Mouse (Mus musculus) liver, postnatal 0 days (tissue): ENCODE results near the gene Pllp. TPM values are rescaled to one million over a fixed set of nuclear protein-coding genes. Genes with fewer than 3 reads are reported as not detected.

Source experiments
- ATAC-seq: fragments of 200-750 bp; cut with Nextera tagmentation; 2 replicates; pipeline ENCODE4 v1.8.0; 2017; ENCODE audit warnings: mild to moderate bottlenecking, moderate library complexity
- DNase-seq: peaks from one replicate; pipeline ENCODE4 v3.0.0-alpha.2; 2016
- H3K27ac ChIP-seq: fragments of 300-500 bp; sonication (generic); 2 replicates; pipeline ENCODE4 v1.5.1; 2014; ENCODE audit warnings: antibody characterized with exemption, moderate library complexity, mild to moderate bottlenecking, low read depth
- H3K27me3 ChIP-seq: fragments of 300-500 bp; sonication (generic); 2 replicates; pipeline ENCODE4 v1.6.1; 2014; ENCODE audit warnings: low read length, control low read depth, mixed read lengths; ENCODE audit not compliant: insufficient read depth
- H3K36me3 ChIP-seq: fragments of 300-500 bp; sonication (generic); replicated peaks from 2 replicates; pipeline ENCODE4 v1.6.1; 2014; ENCODE audit warnings: mild to moderate bottlenecking, control low read depth, low read length, moderate library complexity, mixed read lengths; ENCODE audit not compliant: insufficient read depth
- H3K4me1 ChIP-seq: fragments of 300-500 bp; sonication (generic); 2 replicates; pipeline ENCODE4 v1.6.1; 2014; ENCODE audit warnings: antibody characterized with exemption, mild to moderate bottlenecking, control low read depth; ENCODE audit not compliant: insufficient read depth
- H3K4me2 ChIP-seq: fragments of 300-500 bp; sonication (generic); 2 replicates; pipeline ENCODE4 v1.6.1; 2014; ENCODE audit warnings: low read depth, mild to moderate bottlenecking, low read length, moderate library complexity, mixed read lengths
- H3K4me3 ChIP-seq: fragments of 300-500 bp; sonication (generic); 2 replicates; pipeline ENCODE4 v1.5.1; 2014; ENCODE audit warnings: low read depth, low read length
- H3K9ac ChIP-seq: fragments of 300-500 bp; sonication (generic); replicated peaks from 2 replicates; pipeline ENCODE4 v1.6.1; 2014; ENCODE audit warnings: mild to moderate bottlenecking, moderate library complexity
- H3K9me3 ChIP-seq: fragments of 300-500 bp; sonication (generic); 2 replicates; pipeline ENCODE4 v1.6.1; 2016; ENCODE audit warnings: mild to moderate bottlenecking, control low read depth, low read length, mixed read lengths
- CTCF ChIP-seq: sonication (generic); IDR thresholded peaks from 2 replicates; pipeline ENCODE4 v1.5.1; 2016; ENCODE audit warnings: antibody characterized with exemption, low read depth
- EP300 ChIP-seq: IDR thresholded peaks from 2 replicates; pipeline ENCODE4 v1.6.1; 2016; ENCODE audit warnings: antibody characterized with exemption, low read depth, mild to moderate bottlenecking
- WGBS: fragments of 180-500 bp; shearing (Covaris S2); extraction: QIAGEN DNeasy Blood & Tissue Kit; methylation state at CpG from one replicate; pipeline ENCODE4 v1.1.7; 2014; ENCODE audit not compliant: insufficient replicate concordance; 5-methylcytosine and 5-hydroxymethylcytosine counted together
- polyA plus RNA-seq: library from polyadenylated mRNA; unstranded; fragments of >200 nt; fragmentation: Nextera tagmentation; extraction: Ambion mirVana; gene quantifications from 2 replicates; pipeline ENCODE4 v1.2.1, GENCODE M21; 2015

The Pllp gene
- polyA plus RNA-seq, 1 experiment from 2014 or later, result 3.1 TPM

DNA sequence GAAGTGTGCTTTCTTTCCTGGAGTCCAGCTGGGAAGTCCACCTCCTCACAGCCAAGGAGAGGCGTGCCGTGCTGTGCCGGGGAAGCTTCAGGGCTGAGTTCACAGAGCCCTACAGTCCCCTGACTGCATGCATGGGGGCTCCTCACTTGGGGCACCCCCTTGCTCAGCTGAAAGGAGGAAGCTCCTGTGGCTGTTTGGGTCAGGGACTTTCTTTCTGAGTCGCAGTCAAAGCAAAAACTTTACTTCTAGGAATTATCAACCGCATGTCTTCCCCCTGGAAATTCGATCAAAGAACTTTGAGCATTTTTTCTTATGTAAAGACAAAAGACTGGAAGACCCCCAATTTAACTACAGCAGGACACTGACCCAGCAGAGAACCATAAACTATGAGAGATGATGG is 43.8 kb upstream of the Pllp start:
- Histone ChIP-seq H3K27ac (no peak overlapping the region), H3K9ac (no peak overlapping the region), H3K4me1 (peaks cover 12% of the 10 kb centered on the region), H3K4me2 (no peak overlapping the region), H3K4me3 (no peak overlapping the region), H3K27me3 (no peaks in the 10 kb centered on the region), H3K9me3 (0 out of 2 replicates have a peak, but pooled peaks cover 2% of the 10 kb centered on the region), H3K36me3 (no peaks in the 10 kb centered on the region)
- DNase-seq (no peak), ATAC-seq (no peak)
- WGBS, result 81% methylated on average over 6 of the region's 6 CpGs
- no peak for TF ChIP-seq EP300
- TF ChIP-seq CTCF, result no peak

DNA sequence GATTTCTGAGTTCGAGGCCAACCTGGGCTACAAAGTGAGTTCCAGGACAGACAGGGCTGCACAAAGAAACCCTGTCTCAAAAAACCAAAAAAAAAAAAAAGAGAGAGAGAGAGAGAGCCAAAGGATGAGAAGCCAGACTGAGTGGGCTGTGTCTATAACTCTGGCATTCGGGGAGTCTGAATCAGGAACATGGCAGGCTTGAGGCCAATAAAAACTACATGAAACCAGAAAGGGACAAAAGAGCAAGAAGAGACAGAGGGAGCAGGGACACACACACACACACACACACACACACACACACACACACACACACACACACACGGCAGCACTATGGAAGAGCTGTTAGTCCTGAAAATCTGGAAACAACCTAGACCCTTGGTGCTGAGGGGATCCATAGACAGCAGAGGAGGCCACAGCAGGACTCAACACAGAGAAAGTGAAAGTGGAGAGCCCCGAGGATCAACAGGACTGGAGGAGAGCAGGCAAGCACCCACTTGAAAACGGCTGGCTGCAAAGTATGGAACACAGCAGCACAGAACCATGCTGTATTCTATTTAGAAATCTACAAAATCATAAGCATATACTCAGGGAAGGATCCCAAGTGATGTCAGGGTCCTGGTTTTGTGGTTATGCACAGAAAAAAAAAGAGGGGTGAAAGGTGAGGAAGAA is 39.5 kb upstream of the Pllp start:
- peak overlapping the region; percentile 53 for H3K4me2 ChIP-seq

GRCm38 (mm10) chr8:94734735-94735350 is 38.8 kb upstream of the Pllp start:
- TF ChIP-seq CTCF (no peak), EP300 (no peak)
- ATAC-seq (no peak), DNase-seq (no peak)
- Histone ChIP-seq H3K27me3 (no peaks in the 10 kb centered on the region), H3K36me3 (no peaks in the 10 kb centered on the region), H3K4me2 (0 out of 2 replicates have a peak overlapping the region, but pooled peaks have one; percentile 52), H3K4me1 (peaks cover 30% of the 10 kb centered on the region), H3K4me3 (no peak overlapping the region), H3K9me3 (no peaks in the 10 kb centered on the region), H3K27ac (peak overlapping the region; percentile 97), H3K9ac (peak overlapping the region; percentile 36; the same call in 1 of the 2 replicates)
- 82% methylated on average over 7 of the region's 7 CpGs for WGBS

More for the DNA sequence above, 39.5 kb upstream of the Pllp start:
- WGBS, result 44% methylated on average over 5 of the region's 5 CpGs
- H3K36me3 ChIP-seq, result no peaks in the 10 kb centered on the region
- no peaks in the 10 kb centered on the region for H3K27me3 ChIP-seq
- peak overlapping the region; percentile 36 for H3K9ac ChIP-seq
- H3K4me3 ChIP-seq, result peak overlapping the region; percentile 9; the same call in 1 of the 2 replicates
- peaks cover 30% of the 10 kb centered on the region for H3K4me1 ChIP-seq
- no peak for DNase-seq
- no peak for ATAC-seq
- no peak for TF ChIP-seq CTCF
- TF ChIP-seq EP300, result no peak
- 0 out of 2 replicates have a peak, but pooled peaks cover 1% of the 10 kb centered on the region for H3K9me3 ChIP-seq
- peak overlapping the region; percentile 97 for H3K27ac ChIP-seq

DNA sequence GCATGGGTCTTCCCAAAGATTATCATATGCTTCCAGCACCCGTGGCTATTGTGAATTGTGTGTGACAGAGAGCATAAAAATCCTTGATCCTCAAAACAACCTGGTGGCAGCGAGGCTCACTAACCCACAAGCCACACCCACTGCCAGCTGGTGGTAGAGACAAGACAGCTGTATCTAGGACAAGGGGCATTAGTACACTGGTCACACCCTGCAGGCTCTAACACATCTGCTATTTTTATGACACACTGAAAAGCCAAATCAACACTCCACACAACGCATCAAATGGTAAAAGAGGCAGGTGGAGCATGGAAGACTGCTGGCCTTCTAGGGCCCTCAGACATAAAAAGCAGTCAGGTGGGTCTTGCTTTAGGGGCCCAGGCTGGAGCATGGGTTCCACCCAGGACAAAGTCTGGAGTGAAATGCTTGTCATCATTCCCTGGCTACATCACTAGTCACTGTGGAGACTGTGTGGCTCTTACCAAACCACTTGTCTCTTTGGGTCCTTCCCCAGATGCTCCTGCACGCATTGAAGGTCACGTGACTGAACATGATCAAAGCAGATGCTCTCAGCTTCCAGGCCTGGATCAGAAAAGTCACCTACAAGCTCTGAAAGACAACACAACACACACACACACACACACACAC is 37.9 kb upstream of the Pllp start:
- DNase-seq (peak; percentile 85), ATAC-seq (peak; percentile 98)
- peak overlapping the region; percentile 52 for H3K4me2 ChIP-seq
- H3K4me3 ChIP-seq, result no peak overlapping the region
- H3K27ac ChIP-seq, result peak overlapping the region; percentile 97
- peak overlapping the region; percentile 28 for H3K9ac ChIP-seq
- H3K36me3 ChIP-seq, result no peaks in the 10 kb centered on the region
- H3K4me1 ChIP-seq, result peaks cover 35% of the 10 kb centered on the region
- WGBS, result 41% methylated on average over 5 of the region's 5 CpGs
- no peaks in the 10 kb centered on the region for H3K27me3 ChIP-seq
- H3K9me3 ChIP-seq, result no peaks in the 10 kb centered on the region
- TF ChIP-seq EP300 (peak; percentile 97), CTCF (0 out of 2 replicates have a peak, but pooled peaks have one; percentile 16)

GRCm38 (mm10) chr8:94729301-94729700 is 33.2 kb upstream of the Pllp start:
- no peak overlapping the region; the same call in 1 of the 2 replicates for H3K9ac ChIP-seq
- H3K4me1 ChIP-seq, result peaks cover 18% of the 10 kb centered on the region

DNA sequence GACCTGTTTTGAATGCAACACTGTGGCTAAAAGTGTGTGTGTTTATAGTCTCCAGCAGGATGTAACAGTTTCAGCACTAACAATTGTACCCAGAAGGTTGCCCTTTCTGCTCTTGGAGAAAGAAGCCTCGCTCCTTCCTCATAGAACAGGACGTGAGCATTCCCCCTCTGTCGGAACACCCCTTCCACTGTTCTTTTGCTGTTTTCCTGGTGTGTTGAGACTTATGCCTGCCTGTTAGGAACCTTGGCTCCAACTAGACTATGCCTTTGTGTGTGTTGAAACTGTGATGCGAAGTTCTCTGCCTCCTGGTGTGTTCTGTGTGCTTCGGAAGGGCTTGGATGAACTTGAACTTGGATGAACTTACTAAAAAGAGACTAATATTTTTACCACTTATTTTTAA is 29.9 kb upstream of the Pllp start:
- Histone ChIP-seq H3K9me3 (no peaks in the 10 kb centered on the region), H3K4me1 (peaks cover 5% of the 10 kb centered on the region; the same call in 1 of the 2 replicates), H3K36me3 (no peaks in the 10 kb centered on the region), H3K4me3 (no peak overlapping the region), H3K4me2 (no peak overlapping the region), H3K27ac (no peak overlapping the region), H3K27me3 (no peaks in the 10 kb centered on the region), H3K9ac (no peak overlapping the region)
- DNase-seq, result no peak
- TF ChIP-seq CTCF, result no peak
- no peak for TF ChIP-seq EP300
- no peak for ATAC-seq
- 66% methylated on average over 5 of the region's 5 CpGs for WGBS

More at GRCm38 (mm10) chr8:94729301-94729700, 33.2 kb upstream of the Pllp start:
- TF ChIP-seq CTCF, result no peak
- no peak for TF ChIP-seq EP300
- ATAC-seq, result peak; percentile 49
- Histone ChIP-seq H3K36me3 (no peaks in the 10 kb centered on the region), H3K9me3 (no peaks in the 10 kb centered on the region), H3K27me3 (no peaks in the 10 kb centered on the region), H3K27ac (peak overlapping the region; percentile 60; the same call in 1 of the 2 replicates), H3K4me3 (no peak overlapping the region), H3K4me2 (no peak overlapping the region)
- DNase-seq, result peak; percentile 48
- WGBS, result 60% methylated on average over 4 of the region's 4 CpGs
